Mouse (Mus musculus) liver, adult 2 months (tissue): Measurements from ENCODE around the gene Ret.

ENCODE experiments used
- CTCF ChIP-seq: fragments of 200-500 bp; IDR thresholded peaks from 2 replicates; pipeline ENCODE4 v1.5.1; 2011; ENCODE audit warnings: low read depth, low read length, control low read depth
- POLR2A ChIP-seq: fragments of 200-500 bp; IDR thresholded peaks from 2 replicates; pipeline ENCODE4 v1.6.1; 2011; ENCODE audit warnings: low read length, control low read depth; ENCODE audit not compliant: insufficient read depth; ENCODE audit errors: extremely low read depth

DNA sequence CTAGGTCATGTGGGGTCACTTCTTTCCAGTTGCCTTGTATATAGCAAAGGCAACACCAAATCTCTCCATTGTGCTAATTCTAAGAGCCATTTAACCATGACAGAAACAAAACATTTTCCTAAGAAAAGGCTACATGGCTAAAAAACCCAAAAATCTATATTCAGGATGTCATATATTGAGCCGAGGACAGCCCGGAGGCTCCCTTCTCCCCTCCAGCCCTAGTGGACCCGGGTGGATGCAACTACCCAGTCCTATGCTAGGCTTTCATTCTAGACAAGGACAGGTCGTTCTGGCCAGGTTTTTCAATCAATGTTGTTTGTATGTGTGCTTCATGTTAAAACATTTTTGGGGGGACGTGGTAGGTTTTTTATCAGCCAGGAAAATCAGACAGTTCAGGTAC, 44.4 kb downstream of the Ret start:
- no peak for TF ChIP-seq POLR2A
- no peak for TF ChIP-seq CTCF
